10 mouse cellular contexts compared by ENCODE assay signal in the genomic region with DNA sequence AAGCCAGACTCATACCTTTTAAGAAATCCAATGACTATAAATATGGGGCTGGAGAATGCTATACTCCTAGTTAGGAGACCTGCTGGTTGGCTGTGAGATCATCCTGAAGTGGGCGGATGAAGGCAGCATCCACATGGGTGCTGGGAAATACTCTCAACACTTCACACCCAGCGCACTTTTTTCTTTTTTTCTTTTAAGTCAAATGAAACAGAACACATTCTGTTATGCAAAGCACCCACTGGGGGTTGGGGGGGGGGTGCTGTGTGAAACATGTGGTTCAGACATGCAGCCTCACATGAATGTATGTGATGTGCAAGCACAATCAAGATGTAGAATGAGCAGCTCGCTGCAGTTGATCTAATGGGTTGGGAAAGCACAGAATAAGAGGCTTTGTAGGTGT. TPM values are rescaled to one million over a fixed set of nuclear protein-coding genes. Genes with fewer than 3 reads are reported as not detected.
DNase-seq lines count a peak whose midpoint lies in the region; ATAC-seq and TF ChIP-seq lines count a peak whose summit lies in the region.
"Had no signal": no experiment of that assay in that cellular context is flagged by ENCODE, and none has a peak within 500 bp of the region (broad histone marks: within the 10 kb centered on the region; RNA-seq: fewer than 3 reads in every experiment).

No protein-coding gene starts in this region.

- TF ChIP-seq POLR2A in small intestine, adult 2 months (IDR thresholded peaks at IDR 0.05; ENCODE audit: low read depth, low read length) = no peak

- no peaks in the 10 kb centered on the region for H3K9me3 ChIP-seq in neural tube, embryonic 12.5 days

- TF ChIP-seq CTCF in small intestine, adult 2 months (IDR thresholded peaks at IDR 0.05; ENCODE audit: extremely low read depth, insufficient read length, insufficient replicate concordance, low read depth, low read length) = no peak

- H3K4me2 ChIP-seq in neural tube, embryonic 12.5 days (replicated peaks) = peak overlapping the region; percentile 90

- no peak overlapping the region; the same call in 1 of the 2 replicates for H3K9ac ChIP-seq in neural tube, embryonic 12.5 days
- H3K9ac ChIP-seq: liver, embryonic 14.5 days had no signal

- DNase-seq in heart, adult 11 months = peak; percentile 24
- DNase-seq in heart, adult 18-20 months = no peak
- DNase-seq in neural tube, embryonic 10.5 days (ENCODE audit: extremely low spot score, low spot score) = no peak
- peak; percentile 46 for DNase-seq in induced T-regulatory cell, adult 2 months (ENCODE audit: low read depth)
- DNase-seq in cerebellum, postnatal 25 days = no peak
- DNase-seq: cerebellum, adult 18-20 months had no signal

- no peaks in the 10 kb centered on the region; the same call in 1 of the 2 replicates for H3K36me3 ChIP-seq in neural tube, embryonic 12.5 days
- H3K36me3 ChIP-seq in small intestine, adult 2 months (ENCODE audit: control insufficient read depth, insufficient read depth, low read length) = peaks cover 4% of the 10 kb centered on the region; the same call in 1 of the 2 replicates

- no peak overlapping the region for H3K27ac ChIP-seq in neural tube, embryonic 12.5 days
- H3K27ac ChIP-seq in small intestine, adult 2 months (ENCODE audit: insufficient read depth, low read depth, low read length) = peak overlapping the region; percentile 79; the same call in 1 of the 2 replicates
- H3K27ac ChIP-seq: liver, embryonic 14.5 days had no signal

- H3K4me1 ChIP-seq in neural tube, embryonic 12.5 days = peaks cover 47% of the 10 kb centered on the region
- peaks cover 37% of the 10 kb centered on the region; the same call in 1 of the 2 replicates for H3K4me1 ChIP-seq in small intestine, adult 2 months (ENCODE audit: control insufficient read depth, insufficient read depth, insufficient read length, low read length)

- H3K4me3 ChIP-seq in neural tube, embryonic 12.5 days = no peak overlapping the region
- H3K4me3 ChIP-seq in small intestine, adult 2 months (ENCODE audit: low read depth, low read length) = no peak overlapping the region

- 88% methylated on average over 3 of the region's 3 CpGs for WGBS in neural tube, embryonic 12.5 days
- 60% methylated on average over 3 of the region's 3 CpGs for WGBS in small intestine, adult 2 months

- ATAC-seq in neural tube, embryonic 12.5 days (ENCODE audit: low FRiP score, low read depth) = no peak
- ATAC-seq in granulocyte monocyte progenitor cell, adult 5-6 weeks (replicated peaks; ENCODE audit: poor library complexity, severe bottlenecking) = no peak

- H3K27me3 ChIP-seq in neural tube, embryonic 12.5 days (replicated peaks) = no peaks in the 10 kb centered on the region
- no peaks in the 10 kb centered on the region for H3K27me3 ChIP-seq in small intestine, adult 2 months (ENCODE audit: control insufficient read depth, insufficient read depth, low read length)

RNA-seq across cellular contexts. Expression of gene Abhd17c, which starts 2.8 kb away (rescaled TPM):
- 10 to 100 TPM; 29.8 to 35.7 TPM for total RNA-seq in heart, adult 18-20 months (2021)
- 93.1 and 95.5 TPM in 2 replicates for polyA plus RNA-seq in neural tube, embryonic 12.5 days (2016; fragmentation: Nextera tagmentation; extraction: Ambion mirVana)
- 114 and 292 TPM in 2 replicates for polyA plus RNA-seq in small intestine, adult 2 months (2012; rRNA removed)
- 42.3 and 51.2 TPM in 2 replicates for total RNA-seq in granulocyte monocyte progenitor cell, adult 5-6 weeks (2014; fragmentation: Nextera tagmentation)
- total RNA-seq in granulocyte monocyte progenitor cell, adult 5-6 weeks (2017) = 14.9 and 18.6 TPM in 2 replicates

Comparison
In these comparisons a context has a peak if more than half of its experiments do, and no peak if none do; other contexts are left out.
1. DNase-seq: peak in heart, adult 11 months (single experiment) and induced T-regulatory cell, adult 2 months (single experiment); none in heart, adult 18-20 months (0 of 2), neural tube, embryonic 10.5 days (single experiment) and cerebellum, postnatal 25 days (0 of 2).